Mouse (Mus musculus): ENCODE measurements at regions not wholly inside any gene's neighbourhood (a gene's known extent, or its start where the extent isn't known, plus 50 kb on each side); places are given as distances from the start of the nearest gene placed in this dataset.

DNA sequence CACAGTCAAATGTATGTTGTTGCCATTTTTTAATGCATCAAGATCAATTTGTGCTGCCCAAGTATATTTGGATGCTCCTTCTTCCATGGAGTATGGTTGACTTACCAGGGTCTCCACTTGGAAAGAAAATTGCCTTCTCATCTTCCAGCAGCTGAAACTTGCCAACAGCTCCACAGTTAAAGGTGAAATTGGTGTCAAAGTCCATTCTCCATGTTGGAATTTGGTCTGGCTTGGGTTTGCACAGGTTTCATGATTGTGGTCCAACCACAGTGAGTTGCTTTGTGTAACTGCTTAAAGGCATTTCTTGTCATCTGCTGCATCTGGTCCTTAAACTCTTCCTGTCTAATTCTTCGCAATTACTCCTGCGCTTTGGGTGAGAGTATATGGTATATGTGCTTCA, 634.3 kb downstream of the Nup35 start:
- no peak for DNase-seq (ENCODE audit: inconsistent ontology term)

- peak; percentile 2 for DNase-seq (ENCODE audit: inconsistent ontology term)
These were observed 645.2 kb downstream of the Nup35 start for GRCm38 (mm10) chr2:81262056-81262765.

DNA sequence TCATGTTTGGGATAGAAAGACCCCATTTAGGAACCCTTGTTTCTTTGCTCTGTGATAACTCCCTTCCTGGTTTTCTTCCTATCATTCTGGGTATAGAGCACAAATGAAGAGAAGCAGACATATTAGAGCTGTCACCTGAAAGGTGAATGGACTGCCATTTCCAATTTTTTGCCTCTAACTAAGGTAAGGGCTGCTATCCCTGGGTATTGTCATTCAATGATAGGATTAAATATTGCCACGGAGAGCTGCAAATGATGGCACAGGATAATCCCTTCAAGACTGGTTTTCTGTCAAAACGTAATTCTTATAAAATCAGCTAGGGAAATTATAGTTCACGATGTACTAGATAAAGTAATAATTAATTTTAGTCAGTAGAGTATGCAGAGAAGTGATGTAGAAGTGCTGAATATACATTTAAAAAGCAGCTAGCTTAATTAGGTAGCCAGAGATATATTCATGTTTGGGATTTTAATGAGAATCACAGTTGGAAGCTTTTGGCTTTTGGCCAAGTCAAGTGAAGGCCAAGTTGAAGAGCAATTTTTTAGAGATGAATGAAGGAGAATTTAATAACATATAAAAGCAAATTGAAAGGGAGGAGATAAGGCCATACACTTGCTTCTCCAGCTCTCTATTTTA, 652.3 kb downstream of the Nup35 start:
- DNase-seq (ENCODE audit: inconsistent ontology term) = no peak

- no peak for DNase-seq (ENCODE audit: inconsistent ontology term)
These were observed 653.9 kb downstream of the Nup35 start for GRCm38 (mm10) chr2:81270914-81271313.

DNA sequence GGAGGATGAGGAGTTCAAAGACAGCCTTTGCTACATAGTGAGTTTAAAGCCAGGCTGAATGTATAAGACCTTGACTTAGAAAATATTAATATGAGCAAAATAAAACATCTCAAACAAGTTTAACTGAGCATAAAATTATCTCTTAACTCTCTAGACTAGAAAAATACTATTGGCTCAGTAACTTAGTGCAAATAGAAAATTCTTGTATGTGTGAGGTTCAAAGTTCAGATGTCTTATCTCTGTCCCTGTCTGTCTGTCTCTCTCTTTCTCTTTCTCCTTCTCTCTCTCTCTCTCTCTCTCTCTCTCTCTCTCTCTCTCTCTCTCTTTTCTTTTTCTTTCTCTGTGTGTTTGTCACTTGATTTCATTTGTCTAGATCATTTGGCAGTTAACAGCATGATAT, 655.5 kb downstream of the Nup35 start:
- DNase-seq (ENCODE audit: inconsistent ontology term) = no peak

DNA sequence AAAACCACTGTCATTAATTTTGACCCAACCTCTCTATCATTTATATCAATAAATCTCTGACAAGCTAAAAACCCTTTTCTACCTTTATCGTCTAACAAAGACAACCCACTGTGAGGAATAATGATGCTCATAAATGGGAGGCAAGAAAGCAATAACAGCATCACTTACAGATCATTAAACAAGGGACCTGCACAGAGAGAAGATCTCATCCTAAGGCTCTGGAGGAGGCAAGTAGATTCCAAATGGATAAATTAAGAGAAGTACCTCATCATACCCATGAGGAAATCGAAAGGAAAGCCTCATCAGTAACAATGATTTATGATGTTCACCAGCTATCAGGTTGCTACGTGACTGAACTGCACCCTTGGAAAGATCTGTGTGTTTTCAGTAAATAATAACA, 670.4 kb downstream of the Nup35 start:
- no peak for DNase-seq (ENCODE audit: inconsistent ontology term)

GRCm38 (mm10) chr2:81328648-81329047, 711.6 kb downstream of the Nup35 start:
- DNase-seq (ENCODE audit: inconsistent ontology term) = no peak

- DNase-seq (ENCODE audit: inconsistent ontology term) = no peak
These were observed 716.0 kb upstream of the Zfp804a start for GRCm38 (mm10) chr2:81336982-81337381.

DNA sequence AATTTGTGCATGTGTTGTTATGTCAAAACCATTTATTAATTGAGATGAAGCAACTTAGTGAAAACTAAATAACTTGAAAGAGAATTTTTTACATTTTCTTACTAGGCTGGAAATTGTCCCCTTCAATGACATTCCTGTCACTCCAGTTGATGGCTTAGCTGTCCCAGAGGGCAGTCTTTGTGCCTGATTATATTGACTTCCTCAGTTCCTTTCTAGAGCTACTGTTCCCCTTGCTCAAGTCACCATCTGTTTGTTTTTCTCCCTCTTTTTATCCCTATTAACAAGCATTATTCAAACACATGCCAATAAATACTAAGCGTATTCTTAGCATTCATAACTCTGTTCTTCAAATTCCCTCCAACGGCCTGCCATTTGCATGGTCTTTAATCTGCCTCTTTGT, 712.6 kb upstream of the Zfp804a start:
- no peak for DNase-seq (ENCODE audit: inconsistent ontology term)

All from Muller cell, postnatal 12 days (primary cell).